8 mouse cellular contexts compared by ENCODE assay signal in genomic region chr7:4922931-4923565, GRCm38 (mm10). TPM values are rescaled to one million over a fixed set of nuclear protein-coding genes. Genes with fewer than 3 reads are reported as not detected.
A peak's percentile ranks its signal among the peaks of the same experiment; 100 is the strongest.
DNase-seq lines count a peak whose midpoint lies in the region; ATAC-seq and TF ChIP-seq lines count a peak whose summit lies in the region.

No protein-coding gene starts in this region.

- peak overlapping the region; percentile 78 for H3K4me2 ChIP-seq in kidney, embryonic 16.5 days (replicated peaks; ENCODE audit: low read depth, low read length)

- DNase-seq in gastrocnemius, adult 8-10 months (ENCODE audit: low spot score in 2 of 2), result peak; percentile 17 to 43
- DNase-seq in gastrocnemius, postnatal 14 days, result no peak
- peak; percentile 80 to 84 for DNase-seq in cerebellum, adult 2 months
- peak; percentile 39 for DNase-seq in liver
- peak; percentile 88 for DNase-seq in retina, postnatal 1 day

- TF ChIP-seq POLR2A in cerebellum, adult 2 months (IDR thresholded peaks at IDR 0.05; ENCODE audit: borderline replicate concordance, insufficient read depth, low read length), result no peak

- intact Hi-C loops in gastrocnemius, postnatal 14 days (cut with DNase I; ENCODE audit: low total_unique reads), result no loop called here

- no peaks in the 10 kb centered on the region for H3K9me3 ChIP-seq in kidney, embryonic 16.5 days (ENCODE audit: low read length)

- TF ChIP-seq CTCF in cerebellum, adult 2 months (IDR thresholded peaks at IDR 0.05; ENCODE audit: borderline replicate concordance, insufficient read depth, low read depth, low read length), result peak; percentile 38; the same call in 1 of the 2 replicates

- 0 out of 2 replicates have a peak, but pooled peaks have one; percentile 10 for ATAC-seq in frontal cortex, adult (ENCODE audit: low TSS enrichment)
- 0 out of 2 replicates have a peak, but pooled peaks have one; percentile 1 for ATAC-seq in kidney, embryonic 16.5 days (ENCODE audit: low FRiP score, low TSS enrichment)
- no peak for ATAC-seq in monocyte, adult 5-6 weeks (replicated peaks; ENCODE audit: insufficient number of reproducible peaks, low FRiP score, low TSS enrichment, poor library complexity, severe bottlenecking)

- no peaks in the 10 kb centered on the region for H3K27me3 ChIP-seq in cerebellum, adult 2 months (ENCODE audit: control insufficient read depth, insufficient read depth, low read length)
- H3K27me3 ChIP-seq in kidney, embryonic 16.5 days (ENCODE audit: insufficient read depth, low read length), result no peaks in the 10 kb centered on the region

- H3K36me3 ChIP-seq in kidney, embryonic 16.5 days (ENCODE audit: insufficient read depth, low read length), result peaks cover 30% of the 10 kb centered on the region

- H3K4me3 ChIP-seq in cerebellum, adult 2 months (replicated peaks; ENCODE audit: insufficient read depth, low read depth, low read length), result peak overlapping the region; percentile 51
- peak overlapping the region; percentile 43 for H3K4me3 ChIP-seq in kidney, embryonic 16.5 days (ENCODE audit: low read length)

- 0% methylated on average over 14 of the region's 14 CpGs for WGBS in cerebellum, adult 2 months
- 1% methylated on average over 14 of the region's 14 CpGs for WGBS in kidney, embryonic 16.5 days

- peak overlapping the region; percentile 89 for H3K27ac ChIP-seq in cerebellum, adult 2 months (ENCODE audit: insufficient read depth, low read length)
- peak overlapping the region; percentile 81 for H3K27ac ChIP-seq in kidney, embryonic 16.5 days (ENCODE audit: low read length)

- peak overlapping the region; percentile 70 for H3K9ac ChIP-seq in kidney, embryonic 16.5 days (replicated peaks; ENCODE audit: low read length)

- H3K4me1 ChIP-seq in cerebellum, adult 2 months (ENCODE audit: control insufficient read depth, insufficient read depth, low read length), result peaks cover 1% of the 10 kb centered on the region
- H3K4me1 ChIP-seq in kidney, embryonic 16.5 days (ENCODE audit: insufficient read depth, low read length), result peaks cover 50% of the 10 kb centered on the region

RNA-seq across cellular contexts. Expression of gene Nat14, which starts 1.2 kb away (rescaled TPM):
- 1 to 10 TPM; 4.2 to 5.2 (median 4.6) TPM for total RNA-seq in gastrocnemius, adult 8-10 months (2022)
- 1 to 10 TPM; 2.4 to 3.3 TPM for total RNA-seq in gastrocnemius, postnatal 14 days (2021)
- 33.5 and 37.5 TPM in 2 replicates for polyA plus RNA-seq in cerebellum, adult 2 months (2012; rRNA removed)
- 5.8 and 6.2 TPM in 2 replicates for polyA plus RNA-seq in kidney, embryonic 16.5 days (2015; fragmentation: Nextera tagmentation; extraction: Ambion mirVana)
- total RNA-seq in monocyte, adult 5-6 weeks (2017), result 0.49 TPM in 1 of 3 replicates, not detected in the others

RNA-seq across cellular contexts. Expression of gene Ssc5d, which starts 2.5 kb away (rescaled TPM):
- total RNA-seq in gastrocnemius, adult 8-10 months (2022), result 1 to 10 TPM; 1.9 to 4.6 (median 2.5) TPM
- total RNA-seq in gastrocnemius, postnatal 14 days (2021), result 10 to 100 TPM; 28.5 to 33.4 TPM
- 1.9 TPM in 2 replicates for polyA plus RNA-seq in cerebellum, adult 2 months (2012; rRNA removed)
- 2.3 and 2.8 TPM in 2 replicates for polyA plus RNA-seq in kidney, embryonic 16.5 days (2015; fragmentation: Nextera tagmentation; extraction: Ambion mirVana)
- total RNA-seq in monocyte, adult 5-6 weeks (2017), result not detected in 3 replicates

RNA-seq across cellular contexts. Expression of gene Zfp628, which starts 8.0 kb away (rescaled TPM):
- total RNA-seq in gastrocnemius, adult 8-10 months (2022), result 10 to 100 TPM in 2 of 4 experiments, 1 to 10 TPM in 2; 8.3 to 10.7 (median 9.7) TPM
- total RNA-seq in gastrocnemius, postnatal 14 days (2021), result 1 to 10 TPM; 7.9 to 8.4 TPM
- 9.8 and 10.4 TPM in 2 replicates for polyA plus RNA-seq in cerebellum, adult 2 months (2012; rRNA removed)
- polyA plus RNA-seq in kidney, embryonic 16.5 days (2015; fragmentation: Nextera tagmentation; extraction: Ambion mirVana), result 3.6 and 4.2 TPM in 2 replicates
- total RNA-seq in monocyte, adult 5-6 weeks (2017), result 2.6 to 6.0 TPM (median 5.9 TPM) in 3 replicates

RNA-seq across cellular contexts. Expression of gene Gm36210, which starts 16.7 kb away (rescaled TPM):
- total RNA-seq in gastrocnemius, adult 8-10 months (2022), result under 1 TPM in 3 of 4 experiments, not detected in 1; 0.29 to 0.81 (median 0.48) TPM
- total RNA-seq in gastrocnemius, postnatal 14 days (2021), result not detected
- polyA plus RNA-seq in cerebellum, adult 2 months (2012; rRNA removed), result 0.59 and 0.61 TPM in 2 replicates
- polyA plus RNA-seq in kidney, embryonic 16.5 days (2015; fragmentation: Nextera tagmentation; extraction: Ambion mirVana), result not detected in 2 replicates
- total RNA-seq in monocyte, adult 5-6 weeks (2017), result not detected in 3 replicates

RNA-seq across cellular contexts. Expression of gene Sbk2, which starts 41.2 kb away (rescaled TPM):
- 10 to 100 TPM; 55.4 to 88.7 (median 62.8) TPM for total RNA-seq in gastrocnemius, adult 8-10 months (2022)
- 10 to 100 TPM; 39.9 to 51.4 TPM for total RNA-seq in gastrocnemius, postnatal 14 days (2021)
- 0.15 and 0.38 TPM in 2 replicates for polyA plus RNA-seq in cerebellum, adult 2 months (2012; rRNA removed)
- polyA plus RNA-seq in kidney, embryonic 16.5 days (2015; fragmentation: Nextera tagmentation; extraction: Ambion mirVana), result 0.26 and 0.41 TPM in 2 replicates
- not detected in 3 replicates for total RNA-seq in monocyte, adult 5-6 weeks (2017)

Comparison
In these comparisons a context has a peak if more than half of its experiments do, and no peak if none do; other contexts are left out.
1. RNA of gene Ssc5d, which starts 2.5 kb away (total RNA-seq): 28.5 to 33.4 TPM in gastrocnemius, postnatal 14 days; 1.9 to 4.6 TPM in gastrocnemius, adult 8-10 months and not detected in monocyte, adult 5-6 weeks; every median in the first group is over 4 times any median in the second.